Mouse (Mus musculus): ENCODE results near the gene Ntm. TPM values are rescaled to one million over a fixed set of nuclear protein-coding genes. Genes with fewer than 3 reads are reported as not detected.

The Ntm gene
- polyA plus RNA-seq, 1 experiment from 2014 or later: 22.6 TPM

DNA sequence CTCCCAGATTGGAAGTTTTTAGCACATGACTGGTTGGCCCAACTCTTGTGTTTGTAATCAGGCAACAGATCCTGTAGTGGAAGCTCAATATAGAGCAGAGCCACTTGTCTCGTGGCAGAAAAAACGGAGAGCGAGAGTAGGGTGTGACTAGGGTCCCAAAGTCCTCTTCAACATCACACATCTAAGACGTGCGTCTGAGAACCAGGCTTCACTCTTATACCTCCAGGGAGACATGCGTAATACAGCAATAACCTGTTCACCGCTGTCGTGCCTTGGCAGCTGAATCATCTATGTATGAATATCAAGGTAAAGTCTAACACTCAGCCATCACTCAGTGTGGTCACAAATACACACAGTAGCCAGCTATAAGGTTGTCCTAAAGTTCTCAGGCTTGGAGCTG is 412.8 kb downstream of the Ntm start:
- Histone ChIP-seq H3K4me3 (ENCODE audit: low read depth, low read length) (no peak overlapping the region), H3K4me1 (ENCODE audit: control insufficient read depth, insufficient read depth, low read length) (no peaks in the 10 kb centered on the region), H3K27me3 (ENCODE audit: control insufficient read depth, insufficient read depth, low read length) (no peaks in the 10 kb centered on the region), H3K36me3 (ENCODE audit: control insufficient read depth, insufficient read depth, low read length) (no peaks in the 10 kb centered on the region), H3K27ac (ENCODE audit: low read depth, low read length) (no peak overlapping the region), H3K9ac (ENCODE audit: low read length) (no peak overlapping the region), H3K9me3 (ENCODE audit: control insufficient read depth, low read length) (no peaks in the 10 kb centered on the region), H3K4me2 (ENCODE audit: low read depth) (no peak overlapping the region)
- DNase-seq (ENCODE audit: low spot score) (no peak), ATAC-seq (ENCODE audit: insufficient read depth, low FRiP score, low TSS enrichment) (no peak)
- 89% methylated on average over 8 of the region's 8 CpGs for WGBS

DNA sequence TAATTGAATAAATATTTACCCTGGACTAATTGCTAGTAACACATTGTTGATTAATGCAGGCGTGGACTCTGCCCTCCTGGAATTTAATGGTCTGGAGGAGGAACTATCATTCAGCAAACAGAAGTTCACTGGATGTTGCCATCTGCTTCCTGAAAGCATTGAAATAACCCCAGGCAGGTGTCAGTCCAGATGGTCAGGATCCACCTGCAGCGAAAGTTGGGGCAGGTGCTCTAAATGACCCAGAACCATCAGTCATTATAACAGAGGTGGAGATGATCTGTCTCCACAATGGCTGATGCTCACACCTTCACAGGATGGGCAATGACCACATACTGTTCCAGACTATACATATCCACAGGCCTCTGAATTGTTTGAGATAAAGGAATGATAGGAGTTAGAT is 426.5 kb downstream of the Ntm start:
- ATAC-seq (ENCODE audit: insufficient read depth, low FRiP score, low TSS enrichment) (no peak), DNase-seq (ENCODE audit: low spot score) (no peak)
- H3K27me3 ChIP-seq (ENCODE audit: control insufficient read depth, insufficient read depth, low read length): no peaks in the 10 kb centered on the region
- no peak overlapping the region for H3K27ac ChIP-seq (ENCODE audit: low read depth, low read length)
- 87% methylated on average over 2 of the region's 2 CpGs for WGBS
- H3K4me3 ChIP-seq (ENCODE audit: low read depth, low read length): no peak overlapping the region
- H3K4me1 ChIP-seq (ENCODE audit: control insufficient read depth, insufficient read depth, low read length): no peaks in the 10 kb centered on the region
- no peak overlapping the region for H3K9ac ChIP-seq (ENCODE audit: low read length)
- no peaks in the 10 kb centered on the region for H3K9me3 ChIP-seq (ENCODE audit: control insufficient read depth, low read length)
- no peak overlapping the region for H3K4me2 ChIP-seq (ENCODE audit: low read depth)
- H3K36me3 ChIP-seq (ENCODE audit: control insufficient read depth, insufficient read depth, low read length): no peaks in the 10 kb centered on the region

DNA sequence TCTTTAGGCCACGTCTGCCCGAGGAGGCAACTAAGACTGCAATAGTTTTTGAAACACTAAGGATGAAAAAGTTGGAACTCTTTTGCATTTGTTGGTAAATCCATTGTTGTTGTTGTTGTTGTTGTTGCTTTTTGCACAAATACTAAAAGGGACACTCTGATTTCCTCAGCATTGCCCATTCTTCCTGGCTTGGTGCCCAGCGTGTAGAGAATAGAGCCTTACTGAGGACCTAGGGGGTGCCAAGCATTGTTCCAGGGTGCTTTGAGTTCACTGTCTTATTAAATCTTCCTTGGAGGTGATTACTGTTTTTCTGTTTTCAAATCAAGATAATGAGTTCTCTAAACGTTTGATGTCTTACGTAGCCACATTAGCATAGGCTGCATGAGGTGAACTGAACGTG is 428.2 kb downstream of the Ntm start:
- WGBS: 84% methylated on average over 6 of the region's 6 CpGs
- no peak overlapping the region for H3K27ac ChIP-seq (ENCODE audit: low read depth, low read length)

DNA sequence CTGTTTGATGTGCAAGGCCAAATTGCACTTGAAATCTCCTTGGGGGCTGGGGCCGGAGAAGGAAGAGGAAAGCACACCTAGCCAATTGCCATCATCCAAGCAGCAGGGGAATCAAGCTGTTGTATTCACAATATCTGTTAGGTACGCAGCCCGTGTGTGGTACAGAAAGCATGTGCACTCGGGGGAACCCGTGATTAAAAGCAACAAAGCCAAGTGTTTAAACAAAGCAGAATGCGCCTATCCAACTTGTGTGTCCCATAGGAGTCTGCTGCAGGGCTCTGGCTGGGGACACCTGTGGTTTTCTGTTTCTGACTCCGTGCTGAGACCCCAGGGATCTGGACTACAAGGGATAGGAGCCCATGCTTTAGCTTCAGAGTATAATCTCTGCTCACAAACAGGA is 428.6 kb downstream of the Ntm start:
- H3K4me2 ChIP-seq (ENCODE audit: low read depth): no peak overlapping the region
- H3K27ac ChIP-seq (ENCODE audit: low read depth, low read length): no peak overlapping the region
- ATAC-seq (ENCODE audit: insufficient read depth, low FRiP score, low TSS enrichment) (no peak), DNase-seq (ENCODE audit: low spot score) (no peak)
- 73% methylated on average over 7 of the region's 7 CpGs for WGBS
- no peaks in the 10 kb centered on the region for H3K27me3 ChIP-seq (ENCODE audit: control insufficient read depth, insufficient read depth, low read length)
- no peak overlapping the region for H3K9ac ChIP-seq (ENCODE audit: low read length)
- no peaks in the 10 kb centered on the region for H3K9me3 ChIP-seq (ENCODE audit: control insufficient read depth, low read length)
- H3K36me3 ChIP-seq (ENCODE audit: control insufficient read depth, insufficient read depth, low read length): no peaks in the 10 kb centered on the region
- no peaks in the 10 kb centered on the region for H3K4me1 ChIP-seq (ENCODE audit: control insufficient read depth, insufficient read depth, low read length)
- H3K4me3 ChIP-seq (ENCODE audit: low read depth, low read length): no peak overlapping the region

More for the DNA sequence above, 428.2 kb downstream of the Ntm start:
- no peak for ATAC-seq (ENCODE audit: insufficient read depth, low FRiP score, low TSS enrichment)
- Histone ChIP-seq H3K9me3 (ENCODE audit: control insufficient read depth, low read length) (no peaks in the 10 kb centered on the region), H3K4me3 (ENCODE audit: low read depth, low read length) (no peak overlapping the region), H3K36me3 (ENCODE audit: control insufficient read depth, insufficient read depth, low read length) (no peaks in the 10 kb centered on the region), H3K4me1 (ENCODE audit: control insufficient read depth, insufficient read depth, low read length) (no peaks in the 10 kb centered on the region), H3K27me3 (ENCODE audit: control insufficient read depth, insufficient read depth, low read length) (no peaks in the 10 kb centered on the region), H3K4me2 (ENCODE audit: low read depth) (no peak overlapping the region), H3K9ac (ENCODE audit: low read length) (no peak overlapping the region)
- no peak for DNase-seq (ENCODE audit: low spot score)

DNA sequence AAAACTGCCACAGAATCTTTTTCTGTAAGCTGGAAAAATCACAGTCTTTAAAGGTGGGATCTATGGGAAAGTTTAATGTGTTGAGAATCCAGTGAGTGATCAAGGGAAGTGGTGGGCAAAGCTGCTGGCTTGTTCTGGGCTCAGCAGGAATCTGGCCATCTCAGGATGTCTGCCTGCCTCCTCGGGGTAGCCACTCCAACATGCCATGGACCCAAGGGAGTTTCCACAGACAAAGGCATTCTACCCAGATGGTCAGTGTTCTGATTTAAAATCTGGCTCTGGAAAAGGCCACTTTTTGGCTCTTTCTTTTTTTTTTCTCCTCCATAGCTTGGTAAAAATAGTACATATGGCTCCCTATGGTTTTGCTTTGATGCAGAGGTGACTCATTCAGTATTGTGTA is 429.4 kb downstream of the Ntm start:
- Histone ChIP-seq H3K27ac (ENCODE audit: low read depth, low read length) (no peak overlapping the region), H3K4me2 (ENCODE audit: low read depth) (no peak overlapping the region), H3K9me3 (ENCODE audit: control insufficient read depth, low read length) (no peaks in the 10 kb centered on the region), H3K27me3 (ENCODE audit: control insufficient read depth, insufficient read depth, low read length) (no peaks in the 10 kb centered on the region), H3K4me3 (ENCODE audit: low read depth, low read length) (no peak overlapping the region), H3K9ac (ENCODE audit: low read length) (no peak overlapping the region), H3K36me3 (ENCODE audit: control insufficient read depth, insufficient read depth, low read length) (no peaks in the 10 kb centered on the region), H3K4me1 (ENCODE audit: control insufficient read depth, insufficient read depth, low read length) (no peaks in the 10 kb centered on the region)
- ATAC-seq (ENCODE audit: insufficient read depth, low FRiP score, low TSS enrichment): no peak
- DNase-seq (ENCODE audit: low spot score): no peak
- WGBS: 68% methylated on average over 1 of the region's 1 CpGs

DNA sequence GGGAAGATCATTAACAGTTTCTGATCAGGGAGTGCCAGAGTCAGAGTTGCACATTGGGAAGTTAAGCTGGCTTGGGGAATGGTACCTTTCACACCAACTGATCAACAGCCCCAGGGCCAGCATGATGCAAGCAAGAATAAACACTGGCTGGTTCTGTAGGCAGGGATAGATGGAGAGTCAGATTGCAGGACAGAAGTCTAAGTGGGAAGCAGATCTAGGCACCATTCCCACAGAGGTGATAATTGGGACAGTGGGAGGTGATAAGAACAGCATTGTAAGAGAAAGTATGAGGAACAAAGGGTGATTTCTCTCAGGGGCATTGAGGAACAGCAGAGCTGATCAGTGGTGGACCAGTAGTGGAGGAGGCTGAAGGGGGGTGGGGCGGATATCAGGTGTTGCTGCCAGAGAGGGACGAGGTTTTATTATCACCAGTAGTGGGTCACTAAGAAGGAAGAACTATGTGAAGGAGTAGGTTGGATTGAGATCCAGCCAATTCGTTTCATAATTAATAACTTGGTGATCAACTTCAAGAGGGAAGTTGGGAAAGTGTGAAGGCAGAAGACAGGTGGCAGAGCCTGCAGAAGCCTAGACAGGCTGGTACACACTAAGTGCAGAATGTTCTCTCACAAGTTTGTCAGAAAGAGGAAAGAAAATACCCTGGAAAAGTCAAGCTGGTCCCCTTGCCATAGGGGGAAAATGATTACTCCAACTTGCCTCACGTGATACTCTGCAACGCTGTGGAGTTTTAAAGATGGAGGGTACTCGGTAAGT is 431.6 kb downstream of the Ntm start:
- H3K4me2 ChIP-seq (ENCODE audit: low read depth): no peak overlapping the region
- no peak overlapping the region for H3K9ac ChIP-seq (ENCODE audit: low read length)
- 76% methylated on average over 6 of the region's 6 CpGs for WGBS
- ATAC-seq (ENCODE audit: insufficient read depth, low FRiP score, low TSS enrichment) (no peak), DNase-seq (ENCODE audit: low spot score) (no peak)
- no peak overlapping the region for H3K4me3 ChIP-seq (ENCODE audit: low read depth, low read length)
- H3K27ac ChIP-seq (ENCODE audit: low read depth, low read length): no peak overlapping the region
- no peaks in the 10 kb centered on the region for H3K36me3 ChIP-seq (ENCODE audit: control insufficient read depth, insufficient read depth, low read length)
- H3K9me3 ChIP-seq (ENCODE audit: control insufficient read depth, low read length): no peaks in the 10 kb centered on the region
- no peaks in the 10 kb centered on the region for H3K4me1 ChIP-seq (ENCODE audit: control insufficient read depth, insufficient read depth, low read length)
- H3K27me3 ChIP-seq (ENCODE audit: control insufficient read depth, insufficient read depth, low read length): no peaks in the 10 kb centered on the region

DNA sequence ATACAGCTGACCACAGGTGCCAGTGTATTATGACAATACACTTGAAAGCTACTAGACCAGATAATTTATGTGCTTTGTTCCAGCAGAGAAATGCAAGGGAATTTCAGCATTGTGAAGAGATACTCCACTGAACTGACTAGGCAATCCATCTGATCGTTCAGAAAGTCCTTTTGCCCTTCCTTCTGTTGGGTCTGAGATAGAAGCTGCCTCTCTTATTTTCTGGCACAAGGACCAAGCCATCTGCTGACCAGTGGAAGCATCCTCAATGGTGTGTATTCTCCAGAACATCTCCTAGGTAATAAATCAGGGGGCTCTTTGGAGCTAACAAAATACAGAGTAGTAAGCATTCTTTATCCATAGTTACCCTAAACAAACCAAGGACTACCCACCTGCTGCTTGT is 438.8 kb downstream of the Ntm start:
- no peak overlapping the region for H3K4me3 ChIP-seq (ENCODE audit: low read depth, low read length)
- no peaks in the 10 kb centered on the region for H3K27me3 ChIP-seq (ENCODE audit: control insufficient read depth, insufficient read depth, low read length)
- H3K4me1 ChIP-seq (ENCODE audit: control insufficient read depth, insufficient read depth, low read length): no peaks in the 10 kb centered on the region
- no peaks in the 10 kb centered on the region for H3K9me3 ChIP-seq (ENCODE audit: control insufficient read depth, low read length)
- H3K9ac ChIP-seq (ENCODE audit: low read length): no peak overlapping the region
- no peak for DNase-seq (ENCODE audit: low spot score)
- no peak overlapping the region for H3K27ac ChIP-seq (ENCODE audit: low read depth, low read length)
- ATAC-seq (ENCODE audit: insufficient read depth, low FRiP score, low TSS enrichment): no peak
- H3K4me2 ChIP-seq (ENCODE audit: low read depth): no peak overlapping the region
- 68% methylated on average over 1 of the region's 1 CpGs for WGBS
- no peaks in the 10 kb centered on the region for H3K36me3 ChIP-seq (ENCODE audit: control insufficient read depth, insufficient read depth, low read length)

DNA sequence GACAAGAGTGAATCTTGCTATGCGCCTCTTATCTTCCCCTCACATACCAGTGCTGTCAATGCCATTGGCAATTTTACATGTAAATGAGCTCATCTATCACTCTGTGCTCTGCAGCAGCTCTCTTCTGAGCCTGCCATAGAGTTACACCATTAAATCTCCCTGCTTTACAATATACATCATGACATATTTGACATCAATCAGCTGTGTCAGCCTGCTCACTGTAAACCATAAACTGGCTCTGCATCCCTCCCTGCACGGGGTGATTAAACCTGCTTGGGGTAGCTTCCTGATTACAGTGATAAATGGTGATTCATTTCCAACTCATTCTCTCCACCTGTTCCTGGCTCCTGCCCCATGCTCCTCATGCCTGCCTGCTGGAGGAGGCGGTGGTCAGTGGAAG is 439.7 kb downstream of the Ntm start:
- DNase-seq (ENCODE audit: low spot score) (no peak), ATAC-seq (ENCODE audit: insufficient read depth, low FRiP score, low TSS enrichment) (no peak)
- 66% methylated on average over 3 of the region's 3 CpGs for WGBS
- H3K4me2 ChIP-seq (ENCODE audit: low read depth): no peak overlapping the region
- no peaks in the 10 kb centered on the region for H3K4me1 ChIP-seq (ENCODE audit: control insufficient read depth, insufficient read depth, low read length)
- no peak overlapping the region for H3K27ac ChIP-seq (ENCODE audit: low read depth, low read length)
- no peaks in the 10 kb centered on the region for H3K9me3 ChIP-seq (ENCODE audit: control insufficient read depth, low read length)
- H3K4me3 ChIP-seq (ENCODE audit: low read depth, low read length): no peak overlapping the region
- no peaks in the 10 kb centered on the region for H3K27me3 ChIP-seq (ENCODE audit: control insufficient read depth, insufficient read depth, low read length)
- H3K9ac ChIP-seq (ENCODE audit: low read length): no peak overlapping the region
- H3K36me3 ChIP-seq (ENCODE audit: control insufficient read depth, insufficient read depth, low read length): no peaks in the 10 kb centered on the region

DNA sequence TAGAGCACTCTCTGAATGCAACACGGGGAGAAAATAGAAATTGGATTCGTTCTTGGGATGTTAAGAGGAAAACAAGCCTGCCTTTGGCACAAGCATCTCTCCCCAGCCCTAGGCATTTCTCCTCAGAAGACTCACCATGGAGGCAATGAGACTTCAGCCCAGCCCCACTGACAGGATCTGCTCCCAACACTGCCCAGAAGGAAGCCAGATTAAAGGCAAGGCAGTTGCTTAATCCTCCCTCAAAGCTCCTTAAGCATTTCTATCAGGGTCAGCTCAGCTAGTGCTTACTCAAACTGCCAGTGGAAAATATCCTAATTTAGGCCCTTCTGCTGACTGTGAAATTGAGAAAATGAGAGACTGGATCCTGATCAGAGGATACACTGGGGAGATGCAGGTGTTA is 443.8 kb downstream of the Ntm start:
- H3K4me3 ChIP-seq (ENCODE audit: low read depth, low read length): no peak overlapping the region
- H3K4me1 ChIP-seq (ENCODE audit: control insufficient read depth, insufficient read depth, low read length): no peaks in the 10 kb centered on the region
- H3K9me3 ChIP-seq (ENCODE audit: control insufficient read depth, low read length): no peaks in the 10 kb centered on the region
- no peaks in the 10 kb centered on the region for H3K36me3 ChIP-seq (ENCODE audit: control insufficient read depth, insufficient read depth, low read length)
- H3K9ac ChIP-seq (ENCODE audit: low read length): no peak overlapping the region
- WGBS: 83% methylated on average over 2 of the region's 2 CpGs
- H3K27me3 ChIP-seq (ENCODE audit: control insufficient read depth, insufficient read depth, low read length): no peaks in the 10 kb centered on the region
- ATAC-seq (ENCODE audit: insufficient read depth, low FRiP score, low TSS enrichment) (no peak), DNase-seq (ENCODE audit: low spot score) (no peak)
- H3K27ac ChIP-seq (ENCODE audit: low read depth, low read length): no peak overlapping the region
- no peak overlapping the region for H3K4me2 ChIP-seq (ENCODE audit: low read depth)
